Mouse (Mus musculus) lung, embryonic 16.5 days (tissue): ENCODE results near the gene Rpl37. TPM values are rescaled to one million over a fixed set of nuclear protein-coding genes. Genes with fewer than 3 reads are reported as not detected.

Experiments
- ATAC-seq: fragments of 200-750 bp; cut with Nextera tagmentation; 2 replicates; pipeline ENCODE4 v1.8.0; 2017; ENCODE audit warnings: low read depth, mild to moderate bottlenecking, moderate library complexity
- H3K27ac ChIP-seq: fragments of 300-500 bp; sonication (generic); 2 replicates; pipeline ENCODE4 v1.5.1; 2014; ENCODE audit warnings: mild to moderate bottlenecking, control low read depth, low read length
- H3K27me3 ChIP-seq: fragments of 300-500 bp; sonication (generic); 2 replicates; pipeline ENCODE4 v1.6.1; 2014; ENCODE audit warnings: low read depth, low read length, mixed read lengths; ENCODE audit not compliant: control insufficient read depth, insufficient read depth
- H3K36me3 ChIP-seq: fragments of 300-500 bp; sonication (generic); 2 replicates; pipeline ENCODE4 v1.6.1; 2014; ENCODE audit warnings: low read length; ENCODE audit not compliant: control insufficient read depth, insufficient read depth
- H3K4me1 ChIP-seq: fragments of 300-500 bp; sonication (generic); replicated peaks from 2 replicates; pipeline ENCODE4 v1.6.1; 2014; ENCODE audit warnings: low read length, mixed read lengths; ENCODE audit not compliant: control insufficient read depth, insufficient read depth
- H3K4me2 ChIP-seq: fragments of 300-500 bp; sonication (generic); 2 replicates; pipeline ENCODE4 v1.6.1; 2014; ENCODE audit warnings: low read depth, low read length, control low read depth
- H3K4me3 ChIP-seq: fragments of 300-500 bp; sonication (generic); 2 replicates; pipeline ENCODE4 v1.5.1; 2014; ENCODE audit warnings: mild to moderate bottlenecking, low read length, control low read depth
- H3K9ac ChIP-seq: fragments of 300-500 bp; sonication (generic); 2 replicates; pipeline ENCODE4 v1.6.1; 2014; ENCODE audit warnings: low read length, control low read depth
- H3K9me3 ChIP-seq: fragments of 300-500 bp; sonication (generic); 2 replicates; pipeline ENCODE4 v1.6.1; 2016; ENCODE audit warnings: low read length; ENCODE audit not compliant: control insufficient read depth
- WGBS: fragments of 180-500 bp; shearing (Covaris S2); extraction: QIAGEN DNeasy Blood & Tissue Kit; methylation state at CpG from one replicate; pipeline ENCODE4 v1.1.7; 2014; 5-methylcytosine and 5-hydroxymethylcytosine counted together
- polyA plus RNA-seq: library from polyadenylated mRNA; unstranded; fragments of >200 nt; fragmentation: Nextera tagmentation; extraction: Ambion mirVana; gene quantifications from 2 replicates; pipeline ENCODE4 v1.2.1, GENCODE M21; 2015

The Rpl37 gene
- polyA plus RNA-seq, 1 experiment from 2014 or later = 571 TPM

DNA sequence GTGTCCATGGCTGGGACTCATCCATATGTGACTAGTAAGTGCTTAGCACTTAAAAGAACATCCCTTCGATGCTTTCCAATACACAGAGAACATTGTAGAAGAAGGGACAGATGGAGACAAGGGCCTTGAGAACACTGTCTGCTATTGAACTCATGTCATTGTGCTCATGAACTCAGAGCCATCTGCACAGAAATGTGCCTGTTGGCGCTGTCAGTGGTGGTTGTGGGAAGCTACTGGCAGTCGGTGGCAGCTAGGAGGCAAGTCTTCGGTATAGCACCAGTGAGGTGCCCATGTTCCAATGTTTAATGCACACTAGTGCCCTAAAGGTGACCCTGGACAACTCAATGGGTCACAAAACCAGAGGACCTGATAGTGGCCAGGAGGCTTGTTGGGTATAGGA lies 14.1 kb upstream of the Rpl37 start:
- no peak overlapping the region for H3K9ac ChIP-seq
- H3K4me2 ChIP-seq = no peak overlapping the region
- H3K9me3 ChIP-seq = no peaks in the 10 kb centered on the region
- H3K27ac ChIP-seq = no peak overlapping the region
- 95% methylated on average over 4 of the region's 4 CpGs for WGBS
- H3K27me3 ChIP-seq = no peaks in the 10 kb centered on the region
- ATAC-seq = no peak
- no peak overlapping the region for H3K4me3 ChIP-seq
- no peaks in the 10 kb centered on the region for H3K36me3 ChIP-seq
- no peaks in the 10 kb centered on the region for H3K4me1 ChIP-seq

DNA sequence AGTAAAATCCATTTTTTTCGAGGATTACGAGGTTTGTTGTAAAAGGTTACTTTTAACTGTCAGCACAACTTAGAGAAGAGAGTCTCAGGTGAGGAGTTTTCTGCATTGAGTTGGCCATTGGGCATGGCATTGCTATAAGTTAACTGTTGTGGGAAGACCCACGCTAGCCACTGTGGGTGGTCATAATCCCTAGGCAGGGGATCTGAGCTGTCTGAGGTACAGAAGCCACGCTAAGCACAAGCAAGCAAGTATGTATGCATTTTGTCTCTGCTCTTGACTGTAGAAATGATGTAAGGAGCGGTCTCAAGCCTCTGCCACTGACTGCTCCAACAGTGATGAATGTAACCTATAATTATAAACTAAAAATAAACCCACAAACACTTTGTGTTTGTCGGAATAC lies 10.6 kb upstream of the Rpl37 start:
- no peak overlapping the region for H3K4me2 ChIP-seq
- WGBS = 77% methylated on average over 6 of the region's 6 CpGs
- no peaks in the 10 kb centered on the region for H3K9me3 ChIP-seq
- no peaks in the 10 kb centered on the region for H3K4me1 ChIP-seq
- ATAC-seq = no peak
- no peaks in the 10 kb centered on the region for H3K36me3 ChIP-seq
- no peak overlapping the region for H3K9ac ChIP-seq
- no peak overlapping the region for H3K27ac ChIP-seq
- H3K27me3 ChIP-seq = no peaks in the 10 kb centered on the region
- no peak overlapping the region for H3K4me3 ChIP-seq

- no peak overlapping the region for H3K4me3 ChIP-seq
- 36% methylated on average over 2 of the region's 2 CpGs for WGBS
- H3K36me3 ChIP-seq = no peaks in the 10 kb centered on the region
- no peaks in the 10 kb centered on the region for H3K9me3 ChIP-seq
- no peak overlapping the region for H3K4me2 ChIP-seq
- no peak for ATAC-seq
- no peaks in the 10 kb centered on the region for H3K27me3 ChIP-seq
- H3K27ac ChIP-seq = no peak overlapping the region
- H3K4me1 ChIP-seq = no peaks in the 10 kb centered on the region
- H3K9ac ChIP-seq = no peak overlapping the region
Observed at GRCm38 (mm10) chr15:5106293-5106692, 10.2 kb upstream of the Rpl37 start.

DNA sequence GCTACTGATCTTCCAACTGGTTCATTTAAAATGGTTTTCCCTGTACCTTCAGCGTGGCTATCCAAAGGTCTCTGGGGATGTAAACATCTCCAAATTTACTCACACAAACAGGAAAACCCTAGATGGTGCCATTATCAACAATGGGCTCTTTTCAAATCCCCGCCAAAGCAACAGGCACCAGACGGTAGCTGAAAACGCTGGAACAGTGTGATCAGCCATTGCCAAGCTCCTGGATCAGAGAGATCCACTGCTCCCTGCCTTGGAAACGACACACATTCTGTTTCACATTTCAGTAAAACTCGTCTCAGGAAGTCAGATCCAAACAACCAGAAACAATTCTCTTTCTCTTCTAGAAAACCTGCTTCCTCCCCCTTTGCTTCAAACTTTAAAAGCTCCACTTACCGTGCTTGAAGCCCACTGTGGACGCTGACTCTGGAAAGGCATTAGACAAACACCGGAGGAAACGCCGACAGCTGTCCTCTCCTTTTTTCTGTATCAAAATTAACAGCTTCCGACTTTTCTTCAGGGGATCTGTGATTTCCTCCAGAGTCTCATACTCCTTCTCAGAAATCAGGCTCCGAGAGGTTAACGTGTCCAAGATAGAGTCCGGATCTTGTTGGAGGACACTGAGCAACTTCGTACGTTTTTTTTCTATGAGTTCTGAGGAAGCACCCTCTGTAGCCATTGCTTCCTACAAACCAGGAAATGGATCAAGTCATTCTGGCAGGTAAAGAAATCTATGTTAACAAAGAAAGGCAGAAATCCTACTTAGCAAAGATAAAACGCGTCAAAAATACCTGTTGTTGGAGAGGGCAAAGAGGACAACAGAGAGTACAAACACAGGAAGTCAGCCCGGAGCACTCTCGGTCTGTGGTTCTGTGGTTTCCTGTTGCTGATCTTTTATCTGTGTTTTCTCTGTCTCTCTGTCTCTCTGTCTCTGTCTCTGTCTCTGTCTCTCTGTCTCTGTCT lies 8.5 kb upstream of the Rpl37 start, which contains the start of gene Card6:
TSS of gene Card6 (minus strand) at position 854 of the 969 bp plus-strand sequence.
- Histone ChIP-seq H3K4me1 (no peaks in the 10 kb centered on the region), H3K36me3 (no peaks in the 10 kb centered on the region), H3K27ac (peak within 1 kb of the TSS; percentile 77), H3K4me3 (peak within 1 kb of the TSS; percentile 48), H3K9me3 (no peaks in the 10 kb centered on the region), H3K4me2 (peak within 1 kb of the TSS; percentile 42), H3K27me3 (no peaks in the 10 kb centered on the region), H3K9ac (peak within 1 kb of the TSS; percentile 61)
- WGBS = 36% methylated on average over 21 of the region's 21 CpGs
- ATAC-seq = no peak

- Histone ChIP-seq H3K36me3 (no peaks in the 10 kb centered on the region), H3K4me3 (peak overlapping the region; percentile 48; the same call in 1 of the 2 replicates), H3K27me3 (no peaks in the 10 kb centered on the region), H3K4me1 (no peaks in the 10 kb centered on the region), H3K27ac (no peak overlapping the region), H3K9me3 (no peaks in the 10 kb centered on the region), H3K4me2 (peak overlapping the region; percentile 42), H3K9ac (no peak overlapping the region; the same call in 1 of the 2 replicates)
- 71% methylated on average over 3 of the region's 3 CpGs for WGBS
- no peak for ATAC-seq
Observed at GRCm38 (mm10) chr15:5108655-5109040, 7.8 kb upstream of the Rpl37 start.

DNA sequence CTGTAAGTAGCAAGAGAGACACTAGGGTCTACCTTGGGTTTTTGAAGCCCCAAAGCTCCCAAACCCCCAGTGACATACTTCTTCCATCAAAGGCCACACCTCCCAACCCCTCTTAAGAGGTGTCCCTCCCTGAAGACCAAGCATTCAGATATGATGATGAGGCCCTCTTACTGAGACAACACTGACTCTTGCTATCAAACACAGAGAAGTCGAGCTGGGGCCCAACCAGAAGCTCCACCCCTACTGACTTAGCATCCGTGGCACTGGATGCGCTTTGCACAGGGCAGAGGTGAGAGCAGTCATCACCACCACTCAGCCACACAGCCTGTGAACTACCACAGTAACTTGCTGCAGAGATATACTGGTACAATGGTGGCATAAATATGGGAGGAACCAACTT lies 3.8 kb upstream of the Rpl37 start:
- Histone ChIP-seq H3K4me3 (no peak overlapping the region), H3K9me3 (no peaks in the 10 kb centered on the region), H3K4me1 (peaks cover 10% of the 10 kb centered on the region), H3K36me3 (peaks cover 2% of the 10 kb centered on the region), H3K27ac (no peak overlapping the region), H3K27me3 (no peaks in the 10 kb centered on the region), H3K4me2 (no peak overlapping the region), H3K9ac (no peak overlapping the region)
- ATAC-seq = no peak
- 65% methylated on average over 3 of the region's 3 CpGs for WGBS

GRCm38 (mm10) chr15:5115173-5115572 lies 1.3 kb upstream of the Rpl37 start:
- Histone ChIP-seq H3K27ac (peak overlapping the region; percentile 96), H3K27me3 (no peaks in the 10 kb centered on the region), H3K36me3 (peaks cover 25% of the 10 kb centered on the region), H3K9ac (peak overlapping the region; percentile 76), H3K9me3 (no peaks in the 10 kb centered on the region), H3K4me3 (peak overlapping the region; percentile 93), H3K4me2 (peak overlapping the region; percentile 65), H3K4me1 (peaks cover 15% of the 10 kb centered on the region)
- WGBS = 54% methylated on average over 8 of the region's 8 CpGs
- no peak for ATAC-seq

DNA sequence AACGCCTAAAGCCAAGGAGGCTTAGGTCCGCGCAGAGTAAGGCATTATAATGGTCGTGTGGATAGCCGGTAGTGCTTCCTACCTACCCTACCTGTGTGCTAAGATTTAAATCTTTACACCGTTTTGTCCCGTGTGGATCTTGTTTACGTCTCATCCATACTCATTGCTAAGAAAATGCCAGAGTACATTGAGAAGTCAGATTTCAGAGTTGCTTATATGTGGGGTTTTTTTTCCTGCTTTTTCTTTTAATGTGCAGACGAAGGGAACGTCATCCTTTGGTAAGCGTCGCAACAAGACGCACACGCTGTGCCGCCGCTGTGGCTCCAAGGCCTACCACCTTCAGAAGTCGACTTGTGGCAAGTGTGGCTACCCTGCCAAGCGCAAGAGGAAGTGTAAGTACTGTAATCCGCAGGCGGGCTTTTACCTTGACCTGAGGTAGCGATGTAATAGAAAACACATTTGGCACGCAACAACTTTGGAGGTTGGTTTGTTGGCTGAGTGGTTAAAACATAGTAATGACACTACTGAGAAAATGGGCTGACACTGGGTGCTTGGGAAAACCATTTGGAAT lies 671 bp downstream of the Rpl37 start:
- Histone ChIP-seq H3K4me1 (peaks cover 15% of the 10 kb centered on the region), H3K36me3 (peaks cover 37% of the 10 kb centered on the region), H3K27me3 (no peaks in the 10 kb centered on the region), H3K9ac (peak overlapping the region; percentile 96), H3K9me3 (no peaks in the 10 kb centered on the region), H3K27ac (peak overlapping the region; percentile 82), H3K4me3 (peak overlapping the region; percentile 93), H3K4me2 (peak overlapping the region; percentile 76)
- 1% methylated on average over 22 of the region's 22 CpGs for WGBS
- ATAC-seq = no peak

GRCm38 (mm10) chr15:5118626-5119025 lies 2.2 kb downstream of the Rpl37 start:
- no peaks in the 10 kb centered on the region for H3K27me3 ChIP-seq
- no peaks in the 10 kb centered on the region for H3K9me3 ChIP-seq
- H3K9ac ChIP-seq = no peak overlapping the region
- no peak overlapping the region for H3K4me2 ChIP-seq
- peaks cover 41% of the 10 kb centered on the region for H3K36me3 ChIP-seq
- WGBS = 88% methylated on average over 9 of the region's 9 CpGs
- H3K4me3 ChIP-seq = no peak overlapping the region
- no peak overlapping the region for H3K27ac ChIP-seq
- ATAC-seq = no peak
- peaks cover 15% of the 10 kb centered on the region for H3K4me1 ChIP-seq
